Mouse (Mus musculus): ENCODE measurements around the gene Kcnma1.

Kcnma1 gene

GRCm38 (mm10) chr14:23710954-23711353 lies 303.3 kb downstream of the Kcnma1 start:
- no peak overlapping the region for H3K4me3 ChIP-seq (replicated peaks; ENCODE audit: low read length)
- TF ChIP-seq NANOG (IDR thresholded peaks at IDR 0.05; ENCODE audit: borderline replicate concordance, low read length) (no peak), POU5F1 (IDR thresholded peaks at IDR 0.05; ENCODE audit: borderline replicate concordance, low read length) (no peak), CTCF (conservative IDR thresholded peaks at IDR 0.05; ENCODE audit: low read length) (no peak)
- H3K36me3 ChIP-seq (ENCODE audit: insufficient read depth, low read length) = no peaks in the 10 kb centered on the region
- no peaks in the 10 kb centered on the region for H3K27me3 ChIP-seq (ENCODE audit: insufficient read depth, low read length)
- H3K4me1 ChIP-seq (replicated peaks; ENCODE audit: low read depth, low read length) = peaks cover under 1% of the 10 kb centered on the region; the same call in 1 of the 2 replicates
- no peaks in the 10 kb centered on the region; the same call in 1 of the 2 replicates for H3K9me3 ChIP-seq (ENCODE audit: low read length)

- H3K4me3 ChIP-seq (replicated peaks; ENCODE audit: low read length) = no peak overlapping the region
- H3K27me3 ChIP-seq (ENCODE audit: insufficient read depth, low read length) = no peaks in the 10 kb centered on the region
- no peaks in the 10 kb centered on the region; the same call in 1 of the 2 replicates for H3K9me3 ChIP-seq (ENCODE audit: low read length)
- peaks cover 6% of the 10 kb centered on the region for H3K4me1 ChIP-seq (replicated peaks; ENCODE audit: low read depth, low read length)
- TF ChIP-seq CTCF (conservative IDR thresholded peaks at IDR 0.05; ENCODE audit: low read length) (no peak), NANOG (IDR thresholded peaks at IDR 0.05; ENCODE audit: borderline replicate concordance, low read length) (no peak), POU5F1 (IDR thresholded peaks at IDR 0.05; ENCODE audit: borderline replicate concordance, low read length) (no peak)
- H3K36me3 ChIP-seq (ENCODE audit: insufficient read depth, low read length) = no peaks in the 10 kb centered on the region
Measured at GRCm38 (mm10) chr14:23706837-23707236, 307.5 kb downstream of the Kcnma1 start.

- Histone ChIP-seq H3K4me3 (replicated peaks; ENCODE audit: low read length) (no peak overlapping the region), H3K27me3 (ENCODE audit: insufficient read depth, low read length) (no peaks in the 10 kb centered on the region), H3K4me1 (replicated peaks; ENCODE audit: low read depth, low read length) (peaks cover 6% of the 10 kb centered on the region), H3K36me3 (ENCODE audit: insufficient read depth, low read length) (no peaks in the 10 kb centered on the region), H3K9me3 (ENCODE audit: low read length) (no peaks in the 10 kb centered on the region; the same call in none of the 2 replicates)
- TF ChIP-seq CTCF (conservative IDR thresholded peaks at IDR 0.05; ENCODE audit: low read length) = no peak
- no peak for TF ChIP-seq NANOG (IDR thresholded peaks at IDR 0.05; ENCODE audit: borderline replicate concordance, low read length)
- TF ChIP-seq POU5F1 (IDR thresholded peaks at IDR 0.05; ENCODE audit: borderline replicate concordance, low read length) = no peak
Measured at GRCm38 (mm10) chr14:23705647-23706046, 308.6 kb downstream of the Kcnma1 start.

DNA sequence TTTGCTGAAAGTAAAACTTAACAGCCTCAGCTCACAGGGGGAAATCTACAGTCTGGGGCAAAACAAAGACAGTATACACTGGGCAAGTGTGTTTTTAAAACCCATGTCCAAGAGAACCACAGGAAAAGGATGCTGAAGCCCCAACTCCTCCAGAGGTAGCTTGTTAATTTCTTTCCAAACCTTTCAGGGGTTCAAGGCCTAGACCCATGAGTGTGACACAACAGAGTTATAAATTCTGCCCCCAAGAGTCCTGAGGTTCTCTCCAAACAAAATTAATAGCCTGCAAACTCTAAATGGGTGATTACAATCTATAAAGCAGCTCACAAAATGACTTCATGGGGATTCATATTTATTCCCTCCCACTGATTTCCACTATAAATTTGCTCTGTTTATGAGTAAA lies 310.0 kb downstream of the Kcnma1 start:
- Histone ChIP-seq H3K36me3 (ENCODE audit: insufficient read depth, low read length) (no peaks in the 10 kb centered on the region), H3K27me3 (ENCODE audit: insufficient read depth, low read length) (no peaks in the 10 kb centered on the region), H3K4me1 (replicated peaks; ENCODE audit: low read depth, low read length) (peaks cover 6% of the 10 kb centered on the region), H3K9me3 (ENCODE audit: low read length) (no peaks in the 10 kb centered on the region; the same call in none of the 2 replicates), H3K4me3 (replicated peaks; ENCODE audit: low read length) (no peak overlapping the region)
- TF ChIP-seq CTCF (conservative IDR thresholded peaks at IDR 0.05; ENCODE audit: low read length) (no peak), POU5F1 (IDR thresholded peaks at IDR 0.05; ENCODE audit: borderline replicate concordance, low read length) (no peak), NANOG (IDR thresholded peaks at IDR 0.05; ENCODE audit: borderline replicate concordance, low read length) (no peak)

- TF ChIP-seq POU5F1 (IDR thresholded peaks at IDR 0.05; ENCODE audit: borderline replicate concordance, low read length) (no peak), NANOG (IDR thresholded peaks at IDR 0.05; ENCODE audit: borderline replicate concordance, low read length) (no peak), CTCF (conservative IDR thresholded peaks at IDR 0.05; ENCODE audit: low read length) (no peak)
- no peaks in the 10 kb centered on the region for H3K27me3 ChIP-seq (ENCODE audit: insufficient read depth, low read length)
- no peaks in the 10 kb centered on the region for H3K36me3 ChIP-seq (ENCODE audit: insufficient read depth, low read length)
- no peaks in the 10 kb centered on the region for H3K9me3 ChIP-seq (ENCODE audit: low read length)
- no peak overlapping the region for H3K4me3 ChIP-seq (replicated peaks; ENCODE audit: low read length)
- H3K4me1 ChIP-seq (replicated peaks; ENCODE audit: low read depth, low read length) = no peaks in the 10 kb centered on the region
Measured at GRCm38 (mm10) chr14:23696341-23696740, 317.9 kb downstream of the Kcnma1 start.

DNA sequence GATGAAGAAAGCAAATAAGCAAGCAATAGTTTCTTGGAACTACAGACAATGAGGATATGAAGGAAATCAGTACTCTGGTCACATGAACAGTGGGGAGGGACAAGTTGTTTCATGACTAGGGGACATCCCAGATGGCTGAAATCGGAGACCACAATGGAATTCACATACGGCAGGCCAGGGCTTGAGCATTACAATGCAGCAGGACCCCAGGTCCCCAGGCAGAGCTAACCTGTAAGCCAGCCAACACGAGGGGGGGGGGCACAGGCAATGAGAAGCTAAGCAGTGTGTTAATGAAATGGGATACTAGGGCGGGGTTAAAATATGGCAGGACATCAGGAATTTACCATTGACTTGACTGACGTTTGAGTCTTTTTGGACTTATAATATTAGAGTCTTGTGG lies 324.6 kb downstream of the Kcnma1 start:
- TF ChIP-seq CTCF (conservative IDR thresholded peaks at IDR 0.05; ENCODE audit: low read length) (no peak), POU5F1 (IDR thresholded peaks at IDR 0.05; ENCODE audit: borderline replicate concordance, low read length) (no peak), NANOG (IDR thresholded peaks at IDR 0.05; ENCODE audit: borderline replicate concordance, low read length) (no peak)
- no peaks in the 10 kb centered on the region for H3K36me3 ChIP-seq (ENCODE audit: insufficient read depth, low read length)
- no peaks in the 10 kb centered on the region for H3K9me3 ChIP-seq (ENCODE audit: low read length)
- no peak overlapping the region for H3K4me3 ChIP-seq (replicated peaks; ENCODE audit: low read length)
- no peaks in the 10 kb centered on the region for H3K27me3 ChIP-seq (ENCODE audit: insufficient read depth, low read length)
- peaks cover 8% of the 10 kb centered on the region; the same call in 1 of the 2 replicates for H3K4me1 ChIP-seq (replicated peaks; ENCODE audit: low read depth, low read length)

GRCm38 (mm10) chr14:23688513-23688912 lies 325.8 kb downstream of the Kcnma1 start:
- H3K4me3 ChIP-seq (replicated peaks; ENCODE audit: low read length) = no peak overlapping the region
- TF ChIP-seq NANOG (IDR thresholded peaks at IDR 0.05; ENCODE audit: borderline replicate concordance, low read length) (no peak), CTCF (conservative IDR thresholded peaks at IDR 0.05; ENCODE audit: low read length) (no peak), POU5F1 (IDR thresholded peaks at IDR 0.05; ENCODE audit: borderline replicate concordance, low read length) (no peak)
- H3K4me1 ChIP-seq (replicated peaks; ENCODE audit: low read depth, low read length) = peaks cover 8% of the 10 kb centered on the region; the same call in 1 of the 2 replicates
- H3K27me3 ChIP-seq (ENCODE audit: insufficient read depth, low read length) = no peaks in the 10 kb centered on the region
- H3K36me3 ChIP-seq (ENCODE audit: insufficient read depth, low read length) = no peaks in the 10 kb centered on the region
- no peaks in the 10 kb centered on the region for H3K9me3 ChIP-seq (ENCODE audit: low read length)

DNA sequence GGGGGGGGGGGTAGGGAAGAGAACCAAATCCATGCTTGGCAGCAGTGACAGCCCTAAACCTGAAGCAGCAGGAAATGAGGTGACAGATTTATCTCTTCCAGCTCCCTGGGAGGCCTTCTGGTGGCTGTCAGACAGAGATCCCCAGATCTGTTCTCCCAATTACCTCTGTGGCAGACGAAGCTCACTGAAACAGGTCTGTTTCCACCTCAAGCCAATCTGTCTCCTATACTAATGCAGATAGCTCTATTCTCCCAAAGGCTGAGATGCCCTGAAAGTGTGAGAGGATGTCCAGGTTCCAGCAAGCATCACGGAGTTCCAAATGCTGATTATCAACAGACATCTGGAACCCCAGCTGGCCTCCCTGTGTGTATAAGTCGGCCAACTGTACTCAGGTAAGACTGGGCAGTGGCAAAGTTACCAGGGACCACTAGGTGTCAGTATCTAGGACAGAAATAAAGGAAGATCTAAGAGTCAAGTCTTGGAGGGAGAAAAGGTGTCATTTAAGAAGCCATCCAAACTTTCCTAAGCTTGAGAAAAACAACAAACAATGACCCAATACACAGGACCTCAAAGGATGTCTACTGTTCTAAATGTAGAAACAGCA lies 329.7 kb downstream of the Kcnma1 start:
- H3K36me3 ChIP-seq (ENCODE audit: insufficient read depth, low read length) = no peaks in the 10 kb centered on the region
- H3K27me3 ChIP-seq (ENCODE audit: insufficient read depth, low read length) = no peaks in the 10 kb centered on the region
- H3K9me3 ChIP-seq (ENCODE audit: low read length) = no peaks in the 10 kb centered on the region
- H3K4me1 ChIP-seq (replicated peaks; ENCODE audit: low read depth, low read length) = peaks cover 8% of the 10 kb centered on the region; the same call in 1 of the 2 replicates
- H3K4me3 ChIP-seq (replicated peaks; ENCODE audit: low read length) = no peak overlapping the region
- TF ChIP-seq CTCF (conservative IDR thresholded peaks at IDR 0.05; ENCODE audit: low read length) (peak; percentile 33), NANOG (IDR thresholded peaks at IDR 0.05; ENCODE audit: borderline replicate concordance, low read length) (no peak), POU5F1 (IDR thresholded peaks at IDR 0.05; ENCODE audit: borderline replicate concordance, low read length) (no peak)
